Mouse (Mus musculus) cortical plate, adult 2 months (tissue): Measurements from ENCODE around the gene Mab21l1.

ENCODE experiments used
- CTCF ChIP-seq: fragments of 200-500 bp; IDR thresholded peaks from 2 replicates; pipeline ENCODE4 v1.5.1; 2011; ENCODE audit warnings: mild to moderate bottlenecking, control low read depth, low read length; ENCODE audit not compliant: insufficient read depth; ENCODE audit errors: extremely low read depth
- POLR2A ChIP-seq: fragments of 200-500 bp; IDR thresholded peaks from 2 replicates; pipeline ENCODE4 v1.6.1; 2011; ENCODE audit warnings: mild to moderate bottlenecking, low read length, control low read depth; ENCODE audit not compliant: insufficient read depth; ENCODE audit errors: extremely low read depth

GRCm38 (mm10) chr3:55733665-55734064, 48.6 kb upstream of the Mab21l1 start:
- TF ChIP-seq CTCF (no peak), POLR2A (no peak)
